Mouse (Mus musculus) G1E (cell line): ENCODE results near the gene Sap18b.

Source experiments
- CTCF ChIP-seq: IDR thresholded peaks from 2 replicates; pipeline ENCODE4 v1.5.1; 2012; ENCODE audit warnings: low read depth, low read length, inconsistent platforms, mixed read lengths
- GATA2 ChIP-seq: IDR thresholded peaks from 2 replicates; pipeline ENCODE4 v1.6.1; 2012; ENCODE audit warnings: low read depth, low read length, inconsistent platforms, borderline replicate concordance
- POLR2AphosphoS5 ChIP-seq: IDR thresholded peaks from 2 replicates; pipeline ENCODE4 v1.6.1; 2012; ENCODE audit warnings: low read depth, low read length, inconsistent platforms; ENCODE audit not compliant: insufficient replicate concordance
- TAL1 ChIP-seq: conservative IDR thresholded peaks from 2 replicates; pipeline ENCODE4 v1.6.1; 2012; ENCODE audit warnings: low read depth, low read length, inconsistent platforms, mixed read lengths

DNA sequence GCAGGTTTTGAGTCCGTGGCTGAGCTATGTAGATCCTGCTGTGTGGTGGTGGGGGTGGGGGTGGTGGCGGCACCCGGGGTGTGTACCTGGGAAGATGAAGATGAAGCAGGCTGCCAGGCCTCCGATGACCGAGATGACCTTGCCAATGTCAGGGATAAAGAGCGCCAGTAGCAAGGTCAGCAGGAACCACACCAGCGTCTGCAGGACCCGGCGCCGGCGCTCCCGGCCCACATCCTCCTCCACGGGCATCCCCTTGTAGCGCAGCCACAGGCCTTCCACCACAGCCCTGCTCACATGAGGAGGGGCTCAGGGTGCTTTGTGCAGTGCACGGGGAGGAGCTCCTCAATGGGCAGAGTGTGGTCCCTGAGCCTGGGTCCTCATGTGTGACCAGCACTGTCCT, 16.3 kb downstream of the Sap18b start:
- TF ChIP-seq CTCF, result no peak
- TF ChIP-seq GATA2, result no peak
- TF ChIP-seq TAL1, result no peak
- no peak for TF ChIP-seq POLR2AphosphoS5
